Mouse (Mus musculus): Measurements from ENCODE around the gene Sipa1l1. TPM values are rescaled to one million over a fixed set of nuclear protein-coding genes. Genes with fewer than 3 reads are reported as not detected.

Sipa1l1 gene
- total RNA-seq, 1 experiment = 31.8 TPM

DNA sequence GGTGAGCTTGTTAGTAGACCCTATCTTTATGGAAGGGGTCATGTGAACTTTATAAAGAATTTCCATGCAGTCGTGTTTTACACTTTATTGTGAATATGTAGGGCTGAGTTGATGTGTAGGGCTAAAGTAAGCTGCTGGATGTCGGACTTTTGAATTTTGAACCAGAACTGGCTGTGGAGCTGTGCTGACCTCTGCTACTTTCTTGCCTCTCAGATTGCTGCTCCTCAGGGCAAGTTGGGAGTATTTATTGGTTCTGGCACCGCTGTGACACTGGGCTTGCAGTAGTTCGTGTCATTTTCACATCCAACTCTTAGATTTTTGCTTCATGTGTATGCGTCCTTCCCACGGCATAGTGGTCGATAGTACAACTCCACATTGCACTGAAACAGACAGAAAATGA, 49.1 kb downstream of the Sipa1l1 start:
- Histone ChIP-seq H3K27ac (ENCODE audit: insufficient read depth, low read depth, low read length, poor library complexity, severe bottlenecking) (no peak overlapping the region), H3K36me3 (ENCODE audit: control insufficient read depth, insufficient read depth, low read length, poor library complexity, severe bottlenecking) (peaks cover 2% of the 10 kb centered on the region; the same call in 1 of the 2 replicates), H3K9ac (ENCODE audit: insufficient read depth, low read depth, low read length, poor library complexity, severe bottlenecking) (no peak overlapping the region), H3K4me1 (ENCODE audit: control insufficient read depth in 2 of 2, insufficient read depth in 2 of 2, low read length in 2 of 2, poor library complexity in 1 of 2) (peaks cover 0 to 9% of the 10 kb centered on the region in 2 experiments; a peak in 1 of 4 replicates), H3K4me3 (ENCODE audit: insufficient read depth in 1 of 2, low read depth in 1 of 2, low read length in 2 of 2, poor library complexity in 1 of 2, severe bottlenecking in 1 of 2) (no peak overlapping the region), H3K9me3 (ENCODE audit: control insufficient read depth, insufficient read depth, low read depth, low read length) (no peaks in the 10 kb centered on the region)
- DNase-seq (ENCODE audit: low read depth, low spot score) = no peak
- in situ Hi-C loops (cut with MboI; ENCODE audit: low sequenced_read_pairs in 2 of 2, unreplicated experiment in 2 of 2) = no loop called here
- TF ChIP-seq HCFC1 (IDR thresholded peaks at IDR 0.05; ENCODE audit: borderline replicate concordance, insufficient read depth, low read length) (no peak), ZNF384 (IDR thresholded peaks at IDR 0.05; ENCODE audit: low read depth, low read length) (no peak), CHD2 (IDR thresholded peaks at IDR 0.05; ENCODE audit: low read depth, low read length) (no peak), MAFK (IDR thresholded peaks at IDR 0.05; ENCODE audit: insufficient read depth, low read depth, low read length) (no peak), ZC3H11A (IDR thresholded peaks at IDR 0.05; ENCODE audit: borderline replicate concordance, low read depth, low read length) (no peak)

DNA sequence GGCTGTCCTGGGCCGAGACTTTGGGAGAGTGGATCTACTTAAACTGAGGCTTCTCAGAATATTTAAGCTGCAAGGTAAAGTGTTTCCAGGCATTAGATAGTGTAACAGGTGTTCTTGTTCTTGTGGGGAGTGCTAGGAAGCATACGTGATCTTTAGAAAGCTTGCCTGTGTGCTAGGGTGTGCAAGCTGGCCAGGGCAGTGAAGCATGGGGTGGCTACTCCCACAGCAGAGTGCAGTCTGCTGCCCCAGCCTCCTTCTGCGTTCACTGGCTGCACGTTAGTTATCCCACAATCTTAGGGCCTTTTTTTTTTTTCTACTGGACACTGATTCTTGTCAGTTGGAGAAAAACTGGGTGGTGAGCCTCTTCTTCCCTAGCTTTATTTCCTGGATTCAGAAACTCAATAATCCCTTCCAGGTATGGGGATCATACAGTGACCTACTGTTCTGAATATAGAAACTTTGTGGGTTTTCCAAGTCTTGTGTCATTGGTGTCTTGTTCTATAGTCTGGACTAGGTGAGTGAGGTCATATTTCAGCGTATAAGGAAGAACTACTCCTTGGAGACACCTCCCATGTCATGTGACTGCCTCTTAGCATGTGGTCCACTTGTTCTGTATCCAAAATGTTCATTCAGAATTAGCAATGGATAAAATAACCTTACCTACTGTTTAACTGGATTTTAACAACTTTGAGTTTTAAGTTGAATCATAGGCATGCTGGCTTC, 51.4 kb downstream of the Sipa1l1 start:
- Histone ChIP-seq H3K9me3 (ENCODE audit: control insufficient read depth, insufficient read depth, low read depth, low read length) (no peaks in the 10 kb centered on the region), H3K27ac (ENCODE audit: insufficient read depth, low read depth, low read length, poor library complexity, severe bottlenecking) (no peak overlapping the region), H3K36me3 (ENCODE audit: control insufficient read depth, insufficient read depth, low read length, poor library complexity, severe bottlenecking) (peaks cover 2% of the 10 kb centered on the region; the same call in 1 of the 2 replicates), H3K9ac (ENCODE audit: insufficient read depth, low read depth, low read length, poor library complexity, severe bottlenecking) (no peak overlapping the region), H3K4me3 (ENCODE audit: insufficient read depth in 1 of 2, low read depth in 1 of 2, low read length in 2 of 2, poor library complexity in 1 of 2, severe bottlenecking in 1 of 2) (no peak overlapping the region), H3K4me1 (ENCODE audit: control insufficient read depth in 2 of 2, insufficient read depth in 2 of 2, low read length in 2 of 2, poor library complexity in 1 of 2) (peaks cover 0 to 11% of the 10 kb centered on the region in 2 experiments; a peak in 2 of 4 replicates)
- DNase-seq (ENCODE audit: low read depth, low spot score) = no peak
- in situ Hi-C loops (cut with MboI; ENCODE audit: low sequenced_read_pairs in 2 of 2, unreplicated experiment in 2 of 2) = no loop called here
- TF ChIP-seq MAFK (IDR thresholded peaks at IDR 0.05; ENCODE audit: insufficient read depth, low read depth, low read length) = no peak
- no peak for TF ChIP-seq CHD2 (IDR thresholded peaks at IDR 0.05; ENCODE audit: low read depth, low read length)
- TF ChIP-seq HCFC1 (IDR thresholded peaks at IDR 0.05; ENCODE audit: borderline replicate concordance, insufficient read depth, low read length) = no peak
- TF ChIP-seq ZNF384 (IDR thresholded peaks at IDR 0.05; ENCODE audit: low read depth, low read length) = no peak
- TF ChIP-seq ZC3H11A (IDR thresholded peaks at IDR 0.05; ENCODE audit: borderline replicate concordance, low read depth, low read length) = no peak

DNA sequence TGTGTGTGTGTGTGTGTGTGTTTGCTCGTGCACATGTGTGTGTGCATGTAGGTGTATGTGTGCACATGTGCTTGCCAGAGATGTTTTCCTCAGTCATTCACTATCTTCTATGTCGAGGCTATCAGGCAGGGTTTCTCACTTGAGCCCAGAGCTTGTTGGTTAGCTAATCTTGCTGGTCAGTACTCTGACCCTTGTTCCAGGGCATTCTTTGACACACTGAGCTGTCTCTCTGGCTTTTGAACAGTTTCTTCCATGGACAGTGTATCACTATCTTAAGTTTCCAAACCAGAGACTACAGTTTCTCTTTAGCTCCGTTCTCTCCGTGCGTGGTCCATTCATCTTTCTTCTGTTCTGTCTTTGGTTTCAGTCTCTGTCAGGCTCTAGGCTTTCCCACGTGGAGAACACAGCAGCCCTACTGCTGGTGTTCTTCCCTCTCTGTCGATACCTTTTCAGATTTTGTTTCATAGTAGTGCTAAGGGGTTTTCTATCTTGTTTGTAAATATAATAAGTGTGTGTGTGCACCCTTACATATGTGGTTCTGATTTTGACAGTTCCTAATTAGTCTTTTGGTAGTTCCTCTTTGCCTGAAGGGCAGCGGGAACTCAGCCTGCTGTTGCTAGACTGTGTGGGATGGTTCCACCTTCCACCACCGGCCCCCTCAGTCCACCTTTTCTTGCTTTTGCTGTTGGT, 54.2 kb downstream of the Sipa1l1 start:
- no peak overlapping the region for H3K9ac ChIP-seq (ENCODE audit: insufficient read depth, low read depth, low read length, poor library complexity, severe bottlenecking)
- no peaks in the 10 kb centered on the region for H3K9me3 ChIP-seq (ENCODE audit: control insufficient read depth, insufficient read depth, low read depth, low read length)
- no peak overlapping the region for H3K4me3 ChIP-seq (ENCODE audit: insufficient read depth in 1 of 2, low read depth in 1 of 2, low read length in 2 of 2, poor library complexity in 1 of 2, severe bottlenecking in 1 of 2)
- DNase-seq (ENCODE audit: low read depth, low spot score) = no peak
- TF ChIP-seq MAFK (IDR thresholded peaks at IDR 0.05; ENCODE audit: insufficient read depth, low read depth, low read length) = no peak
- TF ChIP-seq ZNF384 (IDR thresholded peaks at IDR 0.05; ENCODE audit: low read depth, low read length) = no peak
- no peak for TF ChIP-seq CHD2 (IDR thresholded peaks at IDR 0.05; ENCODE audit: low read depth, low read length)
- TF ChIP-seq HCFC1 (IDR thresholded peaks at IDR 0.05; ENCODE audit: borderline replicate concordance, insufficient read depth, low read length) = no peak
- TF ChIP-seq ZC3H11A (IDR thresholded peaks at IDR 0.05; ENCODE audit: borderline replicate concordance, low read depth, low read length) = no peak
- H3K4me1 ChIP-seq (ENCODE audit: control insufficient read depth in 2 of 2, insufficient read depth in 2 of 2, low read length in 2 of 2, poor library complexity in 1 of 2) = peaks cover 7 to 17% of the 10 kb centered on the region in 2 experiments; a peak in 2 of 4 replicates
- in situ Hi-C loops (cut with MboI; ENCODE audit: low sequenced_read_pairs in 2 of 2, unreplicated experiment in 2 of 2) = no loop called here
- peaks cover 2% of the 10 kb centered on the region; the same call in 1 of the 2 replicates for H3K36me3 ChIP-seq (ENCODE audit: control insufficient read depth, insufficient read depth, low read length, poor library complexity, severe bottlenecking)
- no peak overlapping the region for H3K27ac ChIP-seq (ENCODE audit: insufficient read depth, low read depth, low read length, poor library complexity, severe bottlenecking)

DNA sequence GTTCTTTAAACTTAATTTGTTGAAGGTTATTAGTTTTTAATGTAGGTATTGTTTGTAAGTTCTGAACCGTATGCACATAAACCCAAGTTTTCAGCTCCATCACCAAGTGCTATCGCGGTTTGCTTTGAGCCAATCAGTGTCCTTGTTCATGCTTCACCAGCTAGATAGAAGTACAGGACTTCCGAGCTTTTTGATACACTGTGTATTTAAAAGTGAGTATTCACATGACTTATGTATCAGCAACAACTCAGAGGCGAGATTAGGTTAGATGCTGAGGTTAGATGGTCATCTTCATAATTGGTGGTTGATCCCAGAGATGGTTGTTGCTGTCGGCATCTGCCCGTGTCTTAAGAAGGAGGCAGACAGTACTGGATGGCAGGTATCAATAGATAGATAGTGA, 55.7 kb downstream of the Sipa1l1 start:
- no peak overlapping the region for H3K27ac ChIP-seq (ENCODE audit: insufficient read depth, low read depth, low read length, poor library complexity, severe bottlenecking)
- no peak overlapping the region for H3K4me3 ChIP-seq (ENCODE audit: insufficient read depth in 1 of 2, low read depth in 1 of 2, low read length in 2 of 2, poor library complexity in 1 of 2, severe bottlenecking in 1 of 2)
- no peaks in the 10 kb centered on the region for H3K36me3 ChIP-seq (ENCODE audit: control insufficient read depth, insufficient read depth, low read length, poor library complexity, severe bottlenecking)
- no peak for TF ChIP-seq CHD2 (IDR thresholded peaks at IDR 0.05; ENCODE audit: low read depth, low read length)
- no peak for TF ChIP-seq ZC3H11A (IDR thresholded peaks at IDR 0.05; ENCODE audit: borderline replicate concordance, low read depth, low read length)
- no peak for TF ChIP-seq MAFK (IDR thresholded peaks at IDR 0.05; ENCODE audit: insufficient read depth, low read depth, low read length)
- TF ChIP-seq ZNF384 (IDR thresholded peaks at IDR 0.05; ENCODE audit: low read depth, low read length) = no peak
- no peak for TF ChIP-seq HCFC1 (IDR thresholded peaks at IDR 0.05; ENCODE audit: borderline replicate concordance, insufficient read depth, low read length)
- no peak overlapping the region for H3K9ac ChIP-seq (ENCODE audit: insufficient read depth, low read depth, low read length, poor library complexity, severe bottlenecking)
- no peak for DNase-seq (ENCODE audit: low read depth, low spot score)
- no peaks in the 10 kb centered on the region for H3K9me3 ChIP-seq (ENCODE audit: control insufficient read depth, insufficient read depth, low read depth, low read length)
- in situ Hi-C loops (cut with MboI; ENCODE audit: low sequenced_read_pairs in 2 of 2, unreplicated experiment in 2 of 2) = no loop called here
- peaks cover 7 to 14% of the 10 kb centered on the region in 2 experiments; a peak in 2 of 4 replicates for H3K4me1 ChIP-seq (ENCODE audit: control insufficient read depth in 2 of 2, insufficient read depth in 2 of 2, low read length in 2 of 2, poor library complexity in 1 of 2)

Measured in ES-E14 (cell line).